Mouse (Mus musculus) central nervous system, embryonic 14 days (tissue): ENCODE data around the gene Hecw1. TPM values are rescaled to one million over a fixed set of nuclear protein-coding genes. Genes with fewer than 3 reads are reported as not detected.

ENCODE experiments used
- polyA plus RNA-seq: library from polyadenylated mRNA; depleted of rRNA; stranded (reverse); fragments of >200 nt; gene quantifications from 2 replicates; pipeline ENCODE4 v1.2.3, GENCODE M21; 2012; rRNA removed

The Hecw1 gene
- 18.1 and 21.6 TPM in 2 replicates for polyA plus RNA-seq

GRCm38 (mm10) chr13:14522906-14523269 lies at the start of gene Hecw1:
TSS of gene Hecw1 (minus strand) at chr13:14523228.

Other genes starting within 250 kb of the Hecw1 start
- gene Mrpl32, start 89.9 kb upstream of the Hecw1 start, polyA plus RNA-seq: 36.8 and 40.4 TPM in 2 replicates
- 91.4 and 110 TPM in 2 replicates for gene Psma2, start 90.0 kb upstream of the Hecw1 start, polyA plus RNA-seq
- 13.8 and 15.3 TPM in 2 replicates for gene AW209491, start 106.9 kb upstream of the Hecw1 start, polyA plus RNA-seq